Mouse (Mus musculus): Measurements from ENCODE around the gene Trpm7. TPM values are rescaled to one million over a fixed set of nuclear protein-coding genes. Genes with fewer than 3 reads are reported as not detected.

Trpm7 gene
- polyA plus RNA-seq, 1 experiment = 41.2 TPM

DNA sequence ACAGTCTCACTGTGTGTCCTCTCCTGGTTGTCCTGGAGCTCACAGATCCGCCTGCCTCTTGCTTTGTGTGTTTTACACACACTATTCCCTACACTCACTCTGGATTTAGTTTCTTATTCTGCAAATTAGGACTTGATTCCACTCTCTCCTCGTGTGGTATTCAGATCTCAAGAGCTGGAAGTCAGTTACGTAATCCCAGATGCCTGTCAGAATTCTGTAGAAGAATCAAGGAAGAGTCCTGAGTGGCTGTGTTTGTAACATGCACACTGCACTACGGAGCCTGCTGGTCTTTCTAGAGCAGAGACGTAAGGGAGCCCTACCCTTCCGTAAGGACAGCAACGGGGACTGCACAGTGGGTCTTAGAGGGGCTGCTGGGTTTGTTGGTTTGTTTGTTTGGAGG lies 116.7 kb downstream of the Trpm7 start:
- DNase-seq (ENCODE audit: extremely low spot score in 1 of 2, low spot score in 1 of 2) = no peak

DNA sequence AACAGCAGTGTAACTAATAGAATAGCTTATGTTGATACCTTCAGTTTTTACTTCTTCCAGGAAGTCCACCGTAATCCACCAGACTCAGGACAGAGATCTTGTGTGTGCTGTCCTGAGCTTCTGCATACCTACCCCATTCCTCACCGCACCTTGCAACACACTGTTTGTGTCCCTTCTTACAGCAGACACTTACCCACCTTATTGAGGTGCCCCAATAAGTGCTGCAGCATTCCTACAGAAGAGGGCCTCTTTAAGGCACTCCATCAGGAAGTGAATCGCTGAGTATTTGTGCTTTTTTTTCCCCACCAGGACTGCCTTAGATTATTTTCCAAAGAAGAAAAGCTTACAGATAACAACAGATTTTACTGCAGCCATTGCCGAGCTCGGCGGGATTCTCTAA lies 120.4 kb downstream of the Trpm7 start:
- DNase-seq (ENCODE audit: extremely low spot score in 1 of 2, low spot score in 1 of 2) = no peak

GRCm38 (mm10) chr2:126743389-126743788 lies 132.6 kb downstream of the Trpm7 start:
- no peak for DNase-seq (ENCODE audit: extremely low spot score in 1 of 2, low spot score in 1 of 2)

Other genes starting within 250 kb of the Trpm7 start
- gene Gabpb1, start 199.9 kb downstream of the Trpm7 start, polyA plus RNA-seq (2012; rRNA removed) = 21.1 and 21.9 TPM in 2 replicates
- gene Usp8, start 168.9 kb downstream of the Trpm7 start, polyA plus RNA-seq (2012; rRNA removed) = 35.8 and 40.8 TPM in 2 replicates
- gene Usp50, start 92.8 kb downstream of the Trpm7 start, polyA plus RNA-seq (2012; rRNA removed) = 1.5 and 1.6 TPM in 2 replicates
- gene Sppl2a, start 57.0 kb upstream of the Trpm7 start, polyA plus RNA-seq (2012; rRNA removed) = 20.8 and 25.0 TPM in 2 replicates
- 8.7 and 9.9 TPM in 2 replicates for gene Ap4e1, start 132.5 kb upstream of the Trpm7 start, polyA plus RNA-seq (2012; rRNA removed)
- gene Blvra, start 194.4 kb upstream of the Trpm7 start, polyA plus RNA-seq (2012; rRNA removed) = 21.2 and 21.5 TPM in 2 replicates

Measured in frontal cortex, adult 2 months (tissue).